Mouse (Mus musculus): ENCODE measurements around the gene Trim24.
"Not testable (repeated sequence)": the region's sequence is repeated elsewhere in the genome, so short reads cannot be mapped to it uniquely, and the experiment has no call there.

DNA sequence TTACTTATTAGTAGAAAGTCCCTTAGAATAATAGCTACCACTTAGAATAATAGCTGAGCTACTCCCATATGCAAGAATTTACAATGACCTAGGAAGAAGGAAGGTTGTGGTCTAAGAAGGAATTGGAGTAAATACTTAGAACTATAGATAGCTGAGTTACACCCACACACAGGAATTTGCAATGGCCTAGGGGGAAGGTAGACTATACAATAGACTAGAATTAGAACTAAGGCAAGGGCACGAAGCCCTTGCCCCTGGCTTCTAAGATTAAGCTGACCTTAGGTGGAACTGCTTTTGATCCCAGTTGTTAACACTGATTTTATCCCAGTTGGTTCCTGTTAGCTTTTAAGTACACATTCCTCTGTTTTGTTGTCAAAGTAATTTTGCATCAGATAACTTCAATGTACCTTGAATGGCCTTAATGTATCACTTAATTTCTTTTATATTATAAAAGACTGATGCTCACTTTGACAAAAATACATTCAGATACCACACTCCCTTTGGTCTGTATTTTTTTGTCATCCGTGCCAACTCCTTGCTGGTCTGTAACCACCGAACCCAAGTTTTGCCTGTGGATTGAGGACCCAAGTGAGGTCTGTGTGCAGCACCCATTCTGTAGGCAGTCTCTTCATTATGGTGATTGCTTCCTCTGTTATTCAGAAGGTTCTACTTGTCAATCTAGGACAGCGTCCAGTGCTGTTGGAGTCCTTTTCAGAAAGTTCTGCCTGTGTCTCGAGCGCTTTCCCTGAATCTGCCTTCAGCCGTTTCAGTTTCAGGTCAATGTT, 45.1 kb upstream of the Trim24 start:
- not testable (repeated sequence) for TF ChIP-seq GATA1 (IDR thresholded peaks at IDR 0.05; ENCODE audit: borderline replicate concordance, low read length); FLI1 (IDR thresholded peaks at IDR 0.05; ENCODE audit: low read length)

Measured in megakaryocyte, embryonic 14.5 days (primary cell).